In genomic region chr7:27941869-27942268, GRCm38 (mm10) we compare ENCODE assay signal across 7 mouse cellular contexts. TPM values are rescaled to one million over a fixed set of nuclear protein-coding genes. Genes with fewer than 3 reads are reported as not detected.
A peak's percentile ranks its signal among the peaks of the same experiment; 100 is the strongest.
DNase-seq lines count a peak whose midpoint lies in the region; ATAC-seq and TF ChIP-seq lines count a peak whose summit lies in the region.
"Not testable (repeated sequence)": the region's sequence is repeated elsewhere in the genome, so short reads cannot be mapped to it uniquely, and the experiment has no call there.

No protein-coding gene starts in this region.

- not testable (repeated sequence) for H3K4me3 ChIP-seq in kidney, postnatal 0 days (replicated peaks; ENCODE audit: low read depth, low read length)

- H3K4me1 ChIP-seq in kidney, postnatal 0 days (replicated peaks; ENCODE audit: insufficient read depth, low read length) = not testable (repeated sequence)

- POLR2A ChIA-PET in Patski (lab: Charles Lee) = not testable (repeated sequence)

- WGBS in kidney, postnatal 0 days = 45% methylated on average over 5 of the region's 7 CpGs

- peak; percentile 69 for TF ChIP-seq CTCF in Patski (IDR thresholded peaks at IDR 0.05)
- TF ChIP-seq CTCF in kidney, postnatal 0 days (IDR thresholded peaks at IDR 0.05; ENCODE audit: low read depth) = peak; percentile 32

- not testable (repeated sequence) for H3K4me2 ChIP-seq in kidney, postnatal 0 days (ENCODE audit: low read length)

- H3K9ac ChIP-seq in kidney, postnatal 0 days (ENCODE audit: low read depth, low read length) = not testable (repeated sequence)

- not testable (repeated sequence) for DNase-seq in Patski (ENCODE audit: low read depth, low spot score); kidney, postnatal 0 days (ENCODE audit: low spot score)
- DNase-seq in cerebellum, postnatal 14 days = peak; percentile 40 to 55
- DNase-seq in heart, postnatal 10 days = peak; percentile 24 to 29
- peak; percentile 7 for DNase-seq in left cerebral cortex, postnatal 4 days
- peak; percentile 41 for DNase-seq in splenic B cell, adult 2 months (ENCODE audit: low read depth, low spot score)

- H3K27me3 ChIP-seq in Patski; kidney, postnatal 0 days (ENCODE audit: insufficient read depth, low read length); splenic B cell, adult 2 months (ENCODE audit: control insufficient read depth, insufficient read depth, low read length, poor library complexity, severe bottlenecking): not testable (repeated sequence)

- CTCF ChIA-PET in Patski (lab: Charles Lee) = interaction anchor here (1.1 kb wide), 1 partner anchor 12 kb away, joined by 3 read pairs; no protein-coding TSS in a partner anchor

- H3K36me3 ChIP-seq in kidney, postnatal 0 days (ENCODE audit: insufficient read depth, low read length); splenic B cell, adult 2 months (ENCODE audit: control insufficient read depth, insufficient read depth, low read length, poor library complexity, severe bottlenecking): not testable (repeated sequence)

- in situ Hi-C loops in Patski (cut with MboI; ENCODE audit: low pct_unique_long_range_greater_than_20kb) = not testable (repeated sequence)

- intact Hi-C loops in heart, postnatal 10 days (cut with DNase I); left cerebral cortex, postnatal 4 days (cut with DNase I): not testable (repeated sequence)

- H3K27ac ChIP-seq in kidney, postnatal 0 days = not testable (repeated sequence)

- not testable (repeated sequence) for ATAC-seq in Patski; kidney, postnatal 0 days (replicated peaks; ENCODE audit: low FRiP score, low read depth)
- 0 out of 2 replicates have a peak, but pooled peaks have one; percentile 37 for ATAC-seq in megakaryocyte progenitor cell, adult 5-6 weeks (replicated peaks; ENCODE audit: poor library complexity)

- H3K9me3 ChIP-seq in kidney, postnatal 0 days (replicated peaks; ENCODE audit: low read length) = not testable (repeated sequence)

RNA-seq across cellular contexts. Expression of gene Zfp974, which starts 12.6 kb away (rescaled TPM):
- polyA plus RNA-seq in Patski (2021) = 8.1 TPM
- 1 to 10 TPM; 6.2 to 8.5 TPM for total RNA-seq in heart, postnatal 10 days (2021)
- polyA plus RNA-seq in kidney, postnatal 0 days (2015; fragmentation: Nextera tagmentation; extraction: Ambion mirVana) = 5.4 and 5.8 TPM in 2 replicates
- total RNA-seq in left cerebral cortex, postnatal 4 days (2021) = 10 to 100 TPM; 19.6 to 20.8 TPM
- total RNA-seq in megakaryocyte progenitor cell, adult 5-6 weeks (2015) = 0.59 and 2.4 TPM in 2 replicates
- 0.58 and 3.3 TPM in 2 replicates for total RNA-seq in megakaryocyte progenitor cell, adult 5-6 weeks (2017)

RNA-seq across cellular contexts. Expression of gene Zfp780b, which starts 37.1 kb away (rescaled TPM):
- 9.2 TPM for polyA plus RNA-seq in Patski (2021)
- total RNA-seq in heart, postnatal 10 days (2021) = 10 to 100 TPM in 1 of 2 experiments, 1 to 10 TPM in 1; 7.5 to 10.8 TPM
- 9.4 and 11.7 TPM in 2 replicates for polyA plus RNA-seq in kidney, postnatal 0 days (2015; fragmentation: Nextera tagmentation; extraction: Ambion mirVana)
- total RNA-seq in left cerebral cortex, postnatal 4 days (2021) = 10 to 100 TPM; 27.8 to 28.5 TPM
- total RNA-seq in megakaryocyte progenitor cell, adult 5-6 weeks (2015) = 12.9 and 17.9 TPM in 2 replicates
- 11.4 and 14.4 TPM in 2 replicates for total RNA-seq in megakaryocyte progenitor cell, adult 5-6 weeks (2017)
